Mouse (Mus musculus): Measurements from ENCODE around the gene Tmem95. TPM values are rescaled to one million over a fixed set of nuclear protein-coding genes. Genes with fewer than 3 reads are reported as not detected.
A peak's percentile ranks its signal among the peaks of the same experiment; 100 is the strongest.
"Not testable (repeated sequence)": the region's sequence is repeated elsewhere in the genome, so short reads cannot be mapped to it uniquely, and the experiment has no call there.

The Tmem95 gene
- polyA plus RNA-seq, 1 experiment, result not detected

- TF ChIP-seq POLR2A (IDR thresholded peaks at IDR 0.05; ENCODE audit: insufficient read depth, low read depth, low read length) (no peak), CTCF (IDR thresholded peaks at IDR 0.05; ENCODE audit: insufficient read depth, low read depth, low read length) (no peak)
- H3K4me3 ChIP-seq (ENCODE audit: insufficient read depth, low read depth, low read length), result no peak overlapping the region
- peaks cover 27% of the 10 kb centered on the region for H3K4me1 ChIP-seq (ENCODE audit: control insufficient read depth, insufficient read depth, low read length)
- 78% methylated on average over 5 of the region's 5 CpGs for WGBS
- no peak overlapping the region for H3K27ac ChIP-seq (ENCODE audit: insufficient read depth, low read depth, low read length)
Measured at GRCm38 (mm10) chr11:69918118-69918517, 40.3 kb upstream of the Tmem95 start.

- no peak for TF ChIP-seq CTCF (IDR thresholded peaks at IDR 0.05; ENCODE audit: insufficient read depth, low read depth, low read length)
- TF ChIP-seq POLR2A (IDR thresholded peaks at IDR 0.05; ENCODE audit: insufficient read depth, low read depth, low read length), result no peak
- Histone ChIP-seq H3K4me1 (ENCODE audit: control insufficient read depth, insufficient read depth, low read length) (peaks cover 28% of the 10 kb centered on the region), H3K4me3 (ENCODE audit: insufficient read depth, low read depth, low read length) (no peak overlapping the region), H3K27ac (ENCODE audit: insufficient read depth, low read depth, low read length) (no peak overlapping the region)
- 92% methylated on average over 8 of the region's 8 CpGs for WGBS
Measured at GRCm38 (mm10) chr11:69917379-69917948, 39.6 kb upstream of the Tmem95 start.

GRCm38 (mm10) chr11:69916652-69917378 lies 39.0 kb upstream of the Tmem95 start:
- H3K4me1 ChIP-seq (ENCODE audit: control insufficient read depth, insufficient read depth, low read length), result peaks cover 28% of the 10 kb centered on the region
- not testable (repeated sequence) for H3K27ac ChIP-seq (ENCODE audit: insufficient read depth, low read depth, low read length); H3K4me3 ChIP-seq (ENCODE audit: insufficient read depth, low read depth, low read length)
- WGBS, result 56% methylated on average over 7 of the region's 7 CpGs

- Histone ChIP-seq H3K27ac (ENCODE audit: insufficient read depth, low read depth, low read length) (no peak overlapping the region), H3K4me1 (ENCODE audit: control insufficient read depth, insufficient read depth, low read length) (peaks cover 28% of the 10 kb centered on the region), H3K4me3 (ENCODE audit: insufficient read depth, low read depth, low read length) (no peak overlapping the region)
- TF ChIP-seq POLR2A (IDR thresholded peaks at IDR 0.05; ENCODE audit: insufficient read depth, low read depth, low read length), result no peak
- no peak for TF ChIP-seq CTCF (IDR thresholded peaks at IDR 0.05; ENCODE audit: insufficient read depth, low read depth, low read length)
- 61% methylated on average over 5 of the region's 5 CpGs for WGBS
Measured at GRCm38 (mm10) chr11:69915667-69916627, 38.1 kb upstream of the Tmem95 start.

- WGBS, result 34% methylated on average over 9 of the region's 9 CpGs
- TF ChIP-seq CTCF (IDR thresholded peaks at IDR 0.05; ENCODE audit: insufficient read depth, low read depth, low read length) (no peak), POLR2A (IDR thresholded peaks at IDR 0.05; ENCODE audit: insufficient read depth, low read depth, low read length) (no peak)
- H3K4me3 ChIP-seq (ENCODE audit: insufficient read depth, low read depth, low read length), result no peak overlapping the region
- H3K27ac ChIP-seq (ENCODE audit: insufficient read depth, low read depth, low read length), result no peak overlapping the region
- H3K4me1 ChIP-seq (ENCODE audit: control insufficient read depth, insufficient read depth, low read length), result peaks cover 28% of the 10 kb centered on the region
Measured at GRCm38 (mm10) chr11:69914917-69915430, 37.2 kb upstream of the Tmem95 start.

- TF ChIP-seq CTCF (IDR thresholded peaks at IDR 0.05; ENCODE audit: insufficient read depth, low read depth, low read length), result no peak
- TF ChIP-seq POLR2A (IDR thresholded peaks at IDR 0.05; ENCODE audit: insufficient read depth, low read depth, low read length), result no peak
- Histone ChIP-seq H3K4me1 (ENCODE audit: control insufficient read depth, insufficient read depth, low read length) (peaks cover 23% of the 10 kb centered on the region), H3K27ac (ENCODE audit: insufficient read depth, low read depth, low read length) (peak overlapping the region; percentile 59), H3K4me3 (ENCODE audit: insufficient read depth, low read depth, low read length) (peak overlapping the region; percentile 93)
- WGBS, result 1% methylated on average over 17 of the region's 17 CpGs
Measured at GRCm38 (mm10) chr11:69914372-69914764, 36.5 kb upstream of the Tmem95 start.

- 1% methylated on average over 61 of the region's 61 CpGs for WGBS
- H3K27ac ChIP-seq (ENCODE audit: insufficient read depth, low read depth, low read length), result peak within 1 kb of the TSS; percentile 59
- TF ChIP-seq CTCF (IDR thresholded peaks at IDR 0.05; ENCODE audit: insufficient read depth, low read depth, low read length) (no peak), POLR2A (IDR thresholded peaks at IDR 0.05; ENCODE audit: insufficient read depth, low read depth, low read length) (peak; percentile 52)
- H3K4me3 ChIP-seq (ENCODE audit: insufficient read depth, low read depth, low read length), result peak within 1 kb of the TSS; percentile 93
- H3K4me1 ChIP-seq (ENCODE audit: control insufficient read depth, insufficient read depth, low read length), result peaks cover 20% of the 10 kb centered on the region
Measured at GRCm38 (mm10) chr11:69913554-69914371, 35.9 kb upstream of the Tmem95 start, which contains the start of gene Gps2. Gene Gps2, plus strand, starts transcription at chr11:69913888.

Data from olfactory bulb, adult 2 months (tissue).